Mouse (Mus musculus): Measurements from ENCODE around the gene Bcl2l11.

Gene Bcl2l11

GRCm38 (mm10) chr2:128169972-128170371 is 44.1 kb downstream of the Bcl2l11 start:
- intact Hi-C loops (cut with DNase I), result loop anchor here (5.0 kb wide), 1 partner anchor 33 kb away; no protein-coding TSS in a partner anchor

GRCm38 (mm10) chr2:128170614-128171013 is 44.8 kb downstream of the Bcl2l11 start:
- intact Hi-C loops (cut with DNase I), result loop anchor here (5.0 kb wide), 1 partner anchor 33 kb away; no protein-coding TSS in a partner anchor

GRCm38 (mm10) chr2:128172266-128172665 is 46.4 kb downstream of the Bcl2l11 start:
- intact Hi-C loops (cut with DNase I), result loop anchor here (5.0 kb wide), 1 partner anchor 35 kb away; no protein-coding TSS in a partner anchor

GRCm38 (mm10) chr2:128174176-128174575 is 48.3 kb downstream of the Bcl2l11 start:
- intact Hi-C loops (cut with DNase I), result loop anchor here (5.0 kb wide), 1 partner anchor 37 kb away; no protein-coding TSS in a partner anchor

- intact Hi-C loops (cut with DNase I), result loop anchor here (5.0 kb wide), 1 partner anchor 37 kb away; no protein-coding TSS in a partner anchor
These were observed 48.9 kb downstream of the Bcl2l11 start for GRCm38 (mm10) chr2:128174604-128175342.

GRCm38 (mm10) chr2:128175625-128176024 is 49.8 kb downstream of the Bcl2l11 start:
- intact Hi-C loops (cut with DNase I), result no loop called here

GRCm38 (mm10) chr2:128176391-128177044 is 50.7 kb downstream of the Bcl2l11 start:
- intact Hi-C loops (cut with DNase I), result no loop called here

- intact Hi-C loops (cut with DNase I), result no loop called here
These were observed 51.4 kb downstream of the Bcl2l11 start for GRCm38 (mm10) chr2:128177241-128177661.

- intact Hi-C loops (cut with DNase I), result no loop called here
These were observed 53.4 kb downstream of the Bcl2l11 start for GRCm38 (mm10) chr2:128179126-128179807.

GRCm38 (mm10) chr2:128179808-128180379 is 54.1 kb downstream of the Bcl2l11 start:
- intact Hi-C loops (cut with DNase I), result loop anchor here (10.0 kb wide), 1 partner anchor 65 kb away; no protein-coding TSS in a partner anchor

GRCm38 (mm10) chr2:128182181-128182580 is 56.3 kb downstream of the Bcl2l11 start:
- intact Hi-C loops (cut with DNase I), result loop anchor here (10.0 kb wide), 1 partner anchor 63 kb away; no protein-coding TSS in a partner anchor

- intact Hi-C loops (cut with DNase I), result loop anchor here (10.0 kb wide), 1 partner anchor 62 kb away; no protein-coding TSS in a partner anchor
These were observed 56.9 kb downstream of the Bcl2l11 start for GRCm38 (mm10) chr2:128182751-128183150.

- intact Hi-C loops (cut with DNase I), result loop anchor here (10.0 kb wide), 1 partner anchor 61 kb away; no protein-coding TSS in a partner anchor
These were observed 57.9 kb downstream of the Bcl2l11 start for GRCm38 (mm10) chr2:128183762-128184161.

GRCm38 (mm10) chr2:128185942-128186341 is 60.1 kb downstream of the Bcl2l11 start:
- intact Hi-C loops (cut with DNase I), result loop anchor here (10.0 kb wide), 1 partner anchor 59 kb away; no protein-coding TSS in a partner anchor

- intact Hi-C loops (cut with DNase I), result loop anchor here (10.0 kb wide), 1 partner anchor 58 kb away; no protein-coding TSS in a partner anchor
These were observed 61.4 kb downstream of the Bcl2l11 start for GRCm38 (mm10) chr2:128187277-128187676.

- intact Hi-C loops (cut with DNase I), result loop anchor here (10.0 kb wide), 1 partner anchor 56 kb away; no protein-coding TSS in a partner anchor
These were observed 62.6 kb downstream of the Bcl2l11 start for GRCm38 (mm10) chr2:128188461-128188860.

GRCm38 (mm10) chr2:128189691-128190090 is 63.9 kb downstream of the Bcl2l11 start:
- intact Hi-C loops (cut with DNase I), result loop anchor here (10.0 kb wide), 1 partner anchor 55 kb away; no protein-coding TSS in a partner anchor

GRCm38 (mm10) chr2:128190196-128190595 is 64.4 kb downstream of the Bcl2l11 start:
- intact Hi-C loops (cut with DNase I), result no loop called here

GRCm38 (mm10) chr2:128193411-128193810 is 67.6 kb downstream of the Bcl2l11 start:
- intact Hi-C loops (cut with DNase I), result no loop called here

GRCm38 (mm10) chr2:128197379-128197778 is 71.5 kb downstream of the Bcl2l11 start:
- intact Hi-C loops (cut with DNase I), result no loop called here

GRCm38 (mm10) chr2:128203147-128203546 is 77.3 kb downstream of the Bcl2l11 start:
- intact Hi-C loops (cut with DNase I), result no loop called here

Measured in adrenal gland (tissue).